Mouse (Mus musculus) stomach, postnatal 0 days (tissue): Measurements from ENCODE around the gene Calr. TPM values are rescaled to one million over a fixed set of nuclear protein-coding genes. Genes with fewer than 3 reads are reported as not detected.

Experiments used
- ATAC-seq: fragments of 200-750 bp; cut with Nextera tagmentation; 2 replicates; pipeline ENCODE4 v1.8.0; 2017; ENCODE audit not compliant: low FRiP score, low TSS enrichment
- DNase-seq: peaks from one replicate; pipeline ENCODE4 v3.0.0-alpha.2; 2016; ENCODE audit warnings: low spot score
- H3K27ac ChIP-seq: fragments of 300-500 bp; sonication (generic); replicated peaks from 2 replicates; pipeline ENCODE4 v1.5.1; 2014; ENCODE audit warnings: mild to moderate bottlenecking, control low read depth
- H3K27me3 ChIP-seq: fragments of 300-500 bp; sonication (generic); 2 replicates; pipeline ENCODE4 v1.6.1; 2014; ENCODE audit warnings: low read length; ENCODE audit not compliant: control insufficient read depth, insufficient read depth
- H3K36me3 ChIP-seq: fragments of 300-500 bp; sonication (generic); 2 replicates; pipeline ENCODE4 v1.6.1; 2014; ENCODE audit warnings: low read length, mixed read lengths; ENCODE audit not compliant: control insufficient read depth, insufficient read depth
- H3K4me1 ChIP-seq: fragments of 300-500 bp; sonication (generic); replicated peaks from 2 replicates; pipeline ENCODE4 v1.6.1; 2014; ENCODE audit warnings: antibody characterized with exemption; ENCODE audit not compliant: control insufficient read depth, insufficient read depth
- H3K4me2 ChIP-seq: fragments of 300-500 bp; sonication (generic); replicated peaks from 2 replicates; pipeline ENCODE4 v1.6.1; 2014; ENCODE audit warnings: low read depth, mild to moderate bottlenecking, control low read depth, moderate library complexity
- H3K4me3 ChIP-seq: fragments of 300-500 bp; sonication (generic); 2 replicates; pipeline ENCODE4 v1.5.1; 2014; ENCODE audit warnings: low read depth, low read length, control low read depth
- H3K9ac ChIP-seq: fragments of 300-500 bp; sonication (generic); 2 replicates; pipeline ENCODE4 v1.6.1; 2014; ENCODE audit warnings: mild to moderate bottlenecking, low read length, control low read depth, mixed read lengths
- H3K9me3 ChIP-seq: fragments of 300-500 bp; sonication (generic); 2 replicates; pipeline ENCODE4 v1.6.1; 2016; ENCODE audit warnings: low read length; ENCODE audit not compliant: control insufficient read depth
- CTCF ChIP-seq: IDR thresholded peaks from 2 replicates; pipeline ENCODE4 v1.5.1; 2016; ENCODE audit warnings: antibody characterized with exemption, low read depth, mild to moderate bottlenecking, moderate library complexity
- EP300 ChIP-seq: optimal IDR thresholded peaks from 2 replicates; pipeline ENCODE3; 2016; ENCODE audit warnings: antibody characterized with exemption
- WGBS: fragments of 180-500 bp; shearing (Covaris S2); extraction: QIAGEN DNeasy Blood & Tissue Kit; methylation state at CpG from one replicate; pipeline ENCODE4 v1.1.7; 2014; 5-methylcytosine and 5-hydroxymethylcytosine counted together
- polyA plus RNA-seq: library from polyadenylated mRNA; unstranded; fragments of >200 nt; fragmentation: Nextera tagmentation; extraction: Ambion mirVana; gene quantifications from 2 replicates; pipeline ENCODE4 v1.2.1, GENCODE M21; 2015

Gene Calr
- polyA plus RNA-seq, 1 experiment from 2014 or later = 537 TPM

- Histone ChIP-seq H3K27me3 (no peaks in the 10 kb centered on the region), H3K4me1 (peaks cover 2% of the 10 kb centered on the region; the same call in 1 of the 2 replicates), H3K9me3 (no peaks in the 10 kb centered on the region), H3K4me2 (no peak overlapping the region), H3K36me3 (no peaks in the 10 kb centered on the region), H3K4me3 (no peak overlapping the region), H3K9ac (no peak overlapping the region), H3K27ac (no peak overlapping the region; the same call in 1 of the 2 replicates)
- DNase-seq (peak; percentile 95), ATAC-seq (peak; percentile 81)
- WGBS = 15% methylated on average over 9 of the region's 9 CpGs
- TF ChIP-seq CTCF (peak; percentile 98), EP300 (no peak)
Measured at GRCm38 (mm10) chr8:84815547-84815946, 31.2 kb downstream of the Calr start.

- Histone ChIP-seq H3K27me3 (no peaks in the 10 kb centered on the region), H3K4me1 (peaks cover 2% of the 10 kb centered on the region; the same call in 1 of the 2 replicates), H3K4me3 (no peak overlapping the region), H3K36me3 (no peaks in the 10 kb centered on the region), H3K4me2 (no peak overlapping the region), H3K27ac (no peak overlapping the region; the same call in 1 of the 2 replicates), H3K9ac (peak overlapping the region; percentile 31; the same call in 1 of the 2 replicates), H3K9me3 (no peaks in the 10 kb centered on the region)
- DNase-seq (no peak), ATAC-seq (0 out of 2 replicates have a peak, but pooled peaks have one; percentile 15)
- 44% methylated on average over 19 of the region's 19 CpGs for WGBS
- TF ChIP-seq CTCF (no peak), EP300 (no peak)
Measured at GRCm38 (mm10) chr8:84814555-84815441, 31.9 kb downstream of the Calr start.

DNA sequence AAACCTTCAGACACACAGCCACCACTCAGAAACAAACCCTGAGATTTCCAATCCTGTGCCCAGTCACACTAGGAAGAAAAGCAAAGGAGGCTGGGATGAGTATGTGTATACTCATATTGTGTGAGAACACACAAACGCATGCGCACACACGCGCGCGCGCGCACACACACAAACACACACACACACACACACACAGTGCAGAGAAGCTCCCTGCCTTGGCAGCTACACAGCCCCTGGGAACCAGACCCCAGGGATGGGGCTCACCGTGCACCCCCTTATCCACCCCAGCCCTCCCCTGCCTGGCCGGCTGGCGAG, 32.5 kb downstream of the Calr start:
- Histone ChIP-seq H3K4me3 (no peak overlapping the region), H3K9me3 (no peaks in the 10 kb centered on the region), H3K9ac (no peak overlapping the region), H3K4me1 (peaks cover 2% of the 10 kb centered on the region; the same call in 1 of the 2 replicates), H3K27ac (no peak overlapping the region), H3K36me3 (no peaks in the 10 kb centered on the region), H3K27me3 (no peaks in the 10 kb centered on the region), H3K4me2 (no peak overlapping the region)
- no peak for TF ChIP-seq CTCF
- DNase-seq (no peak), ATAC-seq (no peak)
- 80% methylated on average over 11 of the region's 11 CpGs for WGBS

GRCm38 (mm10) chr8:84813830-84814229, 32.9 kb downstream of the Calr start:
- H3K27me3 ChIP-seq = no peaks in the 10 kb centered on the region
- WGBS = 85% methylated on average over 3 of the region's 3 CpGs
- TF ChIP-seq EP300 (no peak), CTCF (no peak)
- H3K27ac ChIP-seq = no peak overlapping the region
- no peak for DNase-seq
- no peak overlapping the region for H3K9ac ChIP-seq
- H3K4me1 ChIP-seq = peaks cover 2% of the 10 kb centered on the region; the same call in 1 of the 2 replicates
- no peak overlapping the region for H3K4me3 ChIP-seq
- no peak overlapping the region for H3K4me2 ChIP-seq
- ATAC-seq = no peak
- H3K9me3 ChIP-seq = no peaks in the 10 kb centered on the region
- no peaks in the 10 kb centered on the region for H3K36me3 ChIP-seq

GRCm38 (mm10) chr8:84813059-84813458, 33.7 kb downstream of the Calr start:
- H3K4me2 ChIP-seq = no peak overlapping the region
- no peaks in the 10 kb centered on the region for H3K9me3 ChIP-seq
- H3K27ac ChIP-seq = no peak overlapping the region
- H3K9ac ChIP-seq = no peak overlapping the region
- peak; percentile 32; the same call in 1 of the 2 replicates for ATAC-seq
- TF ChIP-seq EP300 (no peak), CTCF (peak; percentile 93)
- WGBS = 3% methylated on average over 5 of the region's 5 CpGs
- H3K36me3 ChIP-seq = no peaks in the 10 kb centered on the region
- peak; percentile 78 for DNase-seq
- H3K27me3 ChIP-seq = no peaks in the 10 kb centered on the region
- H3K4me3 ChIP-seq = no peak overlapping the region
- H3K4me1 ChIP-seq = peaks cover 2% of the 10 kb centered on the region; the same call in 1 of the 2 replicates

- Histone ChIP-seq H3K27ac (no peak overlapping the region), H3K36me3 (no peaks in the 10 kb centered on the region), H3K27me3 (no peaks in the 10 kb centered on the region), H3K9ac (peak overlapping the region; percentile 23; the same call in 1 of the 2 replicates), H3K9me3 (no peaks in the 10 kb centered on the region), H3K4me1 (peaks cover 2% of the 10 kb centered on the region; the same call in 1 of the 2 replicates), H3K4me2 (peak overlapping the region; percentile 62), H3K4me3 (peak overlapping the region; percentile 37)
- DNase-seq (no peak), ATAC-seq (no peak)
- TF ChIP-seq CTCF (no peak), EP300 (no peak)
- 25% methylated on average over 10 of the region's 10 CpGs for WGBS
Measured at GRCm38 (mm10) chr8:84811303-84811702, 35.4 kb downstream of the Calr start.
